Mouse (Mus musculus): Measurements from ENCODE around the gene Prkag2. TPM values are rescaled to one million over a fixed set of nuclear protein-coding genes. Genes with fewer than 3 reads are reported as not detected.

The Prkag2 gene
- polyA plus RNA-seq, 1 experiment from 2014 or later = 76.5 TPM

DNA sequence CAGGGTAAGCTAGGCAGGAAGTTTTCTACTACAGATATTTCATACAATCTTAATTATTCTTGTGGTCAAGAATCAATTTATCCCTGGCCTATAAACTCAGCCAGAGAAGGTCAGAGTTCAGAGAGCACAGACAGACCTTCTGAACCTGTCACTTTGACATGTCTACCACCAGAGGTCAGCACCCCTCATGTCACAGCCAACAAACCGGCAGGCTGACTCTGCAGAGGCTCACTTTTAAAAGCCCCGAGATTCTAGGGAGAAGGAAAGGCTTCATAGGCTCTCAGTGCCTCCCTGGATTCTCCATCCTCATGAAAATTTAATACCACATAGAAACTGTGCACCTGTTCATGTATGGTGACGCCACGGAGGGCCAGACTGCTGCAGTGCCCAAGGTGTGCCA, 197.6 kb downstream of the Prkag2 start:
- Histone ChIP-seq H3K9ac (no peak overlapping the region), H3K9me3 (no peaks in the 10 kb centered on the region), H3K36me3 (peaks cover 13% of the 10 kb centered on the region; the same call in 1 of the 2 replicates), H3K4me3 (no peak overlapping the region), H3K27me3 (no peaks in the 10 kb centered on the region), H3K27ac (replicated peaks) (no peak overlapping the region), H3K4me1 (replicated peaks) (peaks cover 26% of the 10 kb centered on the region), H3K4me2 (no peak overlapping the region)
- 23% methylated on average over 4 of the region's 4 CpGs for WGBS
- no peak for ATAC-seq (ENCODE audit: low read depth)

GRCm38 (mm10) chr5:24895606-24896005, 204.8 kb downstream of the Prkag2 start:
- no peaks in the 10 kb centered on the region for H3K36me3 ChIP-seq
- H3K4me2 ChIP-seq = no peak overlapping the region
- WGBS = 86% methylated on average over 4 of the region's 4 CpGs
- ATAC-seq (ENCODE audit: low read depth) = no peak
- H3K9ac ChIP-seq = no peak overlapping the region
- H3K9me3 ChIP-seq = no peaks in the 10 kb centered on the region
- H3K27me3 ChIP-seq = no peaks in the 10 kb centered on the region
- no peak overlapping the region for H3K27ac ChIP-seq (replicated peaks)
- H3K4me1 ChIP-seq (replicated peaks) = peaks cover 19% of the 10 kb centered on the region
- H3K4me3 ChIP-seq = no peak overlapping the region

DNA sequence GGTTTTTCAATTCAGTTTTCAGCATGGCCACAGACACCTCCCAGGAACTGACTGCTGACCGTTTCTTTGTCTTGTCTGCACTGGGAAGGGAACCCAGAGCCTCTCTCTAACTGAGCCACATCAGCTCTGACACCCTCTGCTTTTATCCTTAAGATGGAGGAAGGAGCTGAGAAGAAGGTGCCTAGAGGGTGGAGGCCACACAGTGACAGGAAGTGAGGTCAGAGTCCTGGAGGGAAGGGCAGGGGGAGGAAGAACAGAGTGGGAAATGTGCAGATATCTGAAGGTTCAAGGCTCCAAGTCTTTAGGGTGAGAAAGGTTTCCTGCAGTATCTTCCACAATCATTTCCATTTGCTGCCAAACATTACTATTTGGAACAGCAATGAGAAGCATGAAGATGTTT, 205.6 kb downstream of the Prkag2 start:
- H3K27ac ChIP-seq (replicated peaks) = no peak overlapping the region
- H3K4me1 ChIP-seq (replicated peaks) = peaks cover 19% of the 10 kb centered on the region
- no peak overlapping the region for H3K9ac ChIP-seq
- H3K27me3 ChIP-seq = no peaks in the 10 kb centered on the region
- no peak for ATAC-seq (ENCODE audit: low read depth)
- H3K4me2 ChIP-seq = no peak overlapping the region
- H3K9me3 ChIP-seq = no peaks in the 10 kb centered on the region
- no peaks in the 10 kb centered on the region for H3K36me3 ChIP-seq
- no peak overlapping the region for H3K4me3 ChIP-seq
- WGBS = 89% methylated on average over 1 of the region's 1 CpGs

GRCm38 (mm10) chr5:24892461-24892860, 208.0 kb downstream of the Prkag2 start:
- WGBS = 40% methylated on average over 11 of the region's 11 CpGs
- no peak for ATAC-seq (ENCODE audit: low read depth)
- no peak overlapping the region for H3K9ac ChIP-seq
- peaks cover 19% of the 10 kb centered on the region for H3K4me1 ChIP-seq (replicated peaks)
- H3K27ac ChIP-seq (replicated peaks) = no peak overlapping the region
- H3K27me3 ChIP-seq = no peaks in the 10 kb centered on the region
- H3K4me2 ChIP-seq = no peak overlapping the region
- H3K4me3 ChIP-seq = no peak overlapping the region
- H3K36me3 ChIP-seq = peaks cover 14% of the 10 kb centered on the region
- H3K9me3 ChIP-seq = no peaks in the 10 kb centered on the region

DNA sequence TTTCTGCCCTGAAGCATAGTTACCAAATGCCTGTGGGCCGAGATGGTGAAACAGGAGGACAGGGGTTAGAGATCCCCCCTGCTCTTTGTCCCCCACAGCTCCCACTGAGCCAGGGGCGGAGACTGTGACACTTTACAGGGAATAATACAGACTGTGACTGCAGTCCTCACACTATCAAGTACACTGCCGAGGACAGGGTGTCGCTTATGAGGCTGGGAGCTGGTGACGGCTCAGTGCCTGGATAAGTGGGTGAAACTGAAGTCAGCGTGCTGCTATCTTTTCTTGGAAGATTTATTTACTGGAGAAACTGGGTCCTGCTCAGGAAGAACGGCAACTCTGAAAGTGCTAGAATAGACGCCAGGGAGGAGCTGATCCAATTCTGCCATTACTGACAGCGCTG, 210.6 kb downstream of the Prkag2 start:
- no peaks in the 10 kb centered on the region for H3K27me3 ChIP-seq
- peaks cover 40% of the 10 kb centered on the region for H3K36me3 ChIP-seq
- no peak overlapping the region for H3K9ac ChIP-seq
- no peak overlapping the region for H3K27ac ChIP-seq (replicated peaks)
- 60% methylated on average over 9 of the region's 9 CpGs for WGBS
- no peak for ATAC-seq (ENCODE audit: low read depth)
- no peaks in the 10 kb centered on the region for H3K9me3 ChIP-seq
- H3K4me2 ChIP-seq = no peak overlapping the region
- no peak overlapping the region for H3K4me3 ChIP-seq
- H3K4me1 ChIP-seq (replicated peaks) = peaks cover 19% of the 10 kb centered on the region

DNA sequence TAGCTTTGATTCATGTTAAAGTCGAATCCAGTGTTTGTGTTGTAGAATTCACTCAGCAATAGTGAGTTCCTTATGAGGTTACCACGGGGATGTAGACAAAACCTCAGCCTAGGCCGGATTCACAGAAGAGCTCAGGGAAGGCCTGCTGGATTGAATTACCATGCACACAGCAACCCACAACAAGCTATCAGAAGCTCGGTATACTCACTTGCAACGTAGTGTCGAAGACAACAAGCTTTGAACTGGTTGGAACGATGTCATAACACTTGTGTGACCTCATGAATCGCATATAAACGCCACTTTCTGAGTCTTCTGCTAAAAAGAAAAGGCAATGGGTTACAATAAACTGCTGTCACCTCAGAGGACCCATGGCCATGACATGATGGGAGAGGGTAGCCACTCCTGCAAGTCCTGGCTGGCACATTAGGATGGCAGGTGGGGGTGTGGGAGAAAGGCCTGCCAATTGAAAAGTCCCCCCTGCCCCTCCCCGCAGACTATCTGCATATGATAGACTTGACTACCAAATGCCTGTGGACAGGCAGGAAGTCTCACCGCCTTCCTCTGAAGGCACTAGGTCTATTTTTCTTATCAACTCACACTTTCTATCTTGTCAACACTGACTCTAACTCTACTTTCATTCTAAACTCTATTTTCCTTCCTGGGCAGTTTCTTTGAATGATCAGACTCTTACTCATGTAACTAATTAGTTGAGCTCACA, 211.4 kb downstream of the Prkag2 start:
- ATAC-seq (ENCODE audit: low read depth) = no peak
- Histone ChIP-seq H3K36me3 (peaks cover 44% of the 10 kb centered on the region), H3K27me3 (no peaks in the 10 kb centered on the region), H3K27ac (replicated peaks) (no peak overlapping the region), H3K9me3 (no peaks in the 10 kb centered on the region), H3K4me1 (replicated peaks) (peaks cover 15% of the 10 kb centered on the region), H3K4me3 (no peak overlapping the region), H3K9ac (no peak overlapping the region), H3K4me2 (no peak overlapping the region)
- WGBS = 86% methylated on average over 11 of the region's 11 CpGs

DNA sequence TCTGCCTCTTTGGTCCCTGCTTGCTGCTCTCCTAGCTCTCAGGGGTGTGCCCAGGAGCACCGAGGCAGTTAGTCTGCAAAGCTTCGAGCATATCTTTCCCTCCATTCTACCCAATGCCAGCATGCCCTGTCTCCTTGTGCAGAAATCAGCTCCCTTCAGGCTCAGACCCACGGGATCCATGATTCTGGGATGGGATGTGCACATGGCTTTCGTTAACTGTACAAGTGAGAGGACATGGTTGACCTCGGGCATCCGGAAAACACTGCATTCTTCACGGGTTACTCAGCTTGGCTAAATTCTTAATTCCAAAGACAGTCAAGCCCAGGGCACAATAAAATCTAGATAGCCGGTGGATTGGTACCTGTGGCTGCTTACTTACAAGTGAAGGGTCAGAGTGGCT, 213.2 kb downstream of the Prkag2 start:
- H3K36me3 ChIP-seq = peaks cover 55% of the 10 kb centered on the region
- no peak for ATAC-seq (ENCODE audit: low read depth)

DNA sequence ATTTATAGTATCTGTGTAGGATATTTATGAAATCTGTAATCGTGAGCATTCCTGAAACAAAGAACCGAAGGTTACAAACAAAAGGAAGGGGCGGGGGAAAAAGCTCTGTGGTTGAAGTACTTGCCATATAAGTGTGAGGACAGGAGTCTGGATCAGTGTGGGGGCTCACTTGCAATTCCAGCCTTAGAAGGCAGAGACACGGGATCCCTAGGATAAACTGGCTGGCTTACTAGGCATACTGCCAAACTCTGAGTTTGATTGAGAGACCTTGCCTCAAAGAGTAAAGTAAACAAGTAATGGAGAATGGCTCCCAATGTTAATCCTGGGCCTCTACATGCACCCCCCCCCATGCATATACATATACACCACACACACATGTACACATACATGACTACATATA, 221.7 kb downstream of the Prkag2 start:
- peaks cover 75% of the 10 kb centered on the region for H3K36me3 ChIP-seq
- peaks cover 4% of the 10 kb centered on the region; the same call in 1 of the 2 replicates for H3K4me1 ChIP-seq (replicated peaks)
- H3K9me3 ChIP-seq = no peaks in the 10 kb centered on the region
- no peak overlapping the region for H3K9ac ChIP-seq
- WGBS = 83% methylated on average over 4 of the region's 4 CpGs
- no peak overlapping the region for H3K27ac ChIP-seq (replicated peaks)
- no peak overlapping the region for H3K4me2 ChIP-seq
- no peak for ATAC-seq (ENCODE audit: low read depth)
- no peaks in the 10 kb centered on the region for H3K27me3 ChIP-seq
- no peak overlapping the region for H3K4me3 ChIP-seq

More for the DNA sequence above, 213.2 kb downstream of the Prkag2 start:
- H3K27me3 ChIP-seq = no peaks in the 10 kb centered on the region
- no peaks in the 10 kb centered on the region for H3K9me3 ChIP-seq
- 95% methylated on average over 8 of the region's 8 CpGs for WGBS
- H3K4me1 ChIP-seq (replicated peaks) = peaks cover 4% of the 10 kb centered on the region
- H3K4me3 ChIP-seq = no peak overlapping the region
- H3K4me2 ChIP-seq = no peak overlapping the region
- no peak overlapping the region for H3K27ac ChIP-seq (replicated peaks)
- H3K9ac ChIP-seq = no peak overlapping the region

- H3K4me2 ChIP-seq = no peak overlapping the region
- WGBS = 69% methylated on average over 11 of the region's 11 CpGs
- no peak overlapping the region for H3K4me3 ChIP-seq
- ATAC-seq (ENCODE audit: low read depth) = no peak
- no peak overlapping the region for H3K9ac ChIP-seq
- H3K4me1 ChIP-seq (replicated peaks) = peaks cover 4% of the 10 kb centered on the region; the same call in 1 of the 2 replicates
- H3K27ac ChIP-seq (replicated peaks) = no peak overlapping the region
- peaks cover 77% of the 10 kb centered on the region for H3K36me3 ChIP-seq
- no peaks in the 10 kb centered on the region for H3K9me3 ChIP-seq
- H3K27me3 ChIP-seq = no peaks in the 10 kb centered on the region
Measured at GRCm38 (mm10) chr5:24877836-24878624, 222.4 kb downstream of the Prkag2 start.

- Histone ChIP-seq H3K9ac (no peak overlapping the region), H3K4me2 (no peak overlapping the region), H3K4me3 (no peak overlapping the region), H3K27me3 (no peaks in the 10 kb centered on the region), H3K9me3 (no peaks in the 10 kb centered on the region), H3K27ac (replicated peaks) (no peak overlapping the region), H3K36me3 (peaks cover 71% of the 10 kb centered on the region), H3K4me1 (replicated peaks) (peaks cover 4% of the 10 kb centered on the region; the same call in 1 of the 2 replicates)
- 93% methylated on average over 9 of the region's 9 CpGs for WGBS
- ATAC-seq (ENCODE audit: low read depth) = no peak
Measured at GRCm38 (mm10) chr5:24876653-24877052, 223.8 kb downstream of the Prkag2 start.

GRCm38 (mm10) chr5:24874111-24874510, 226.3 kb downstream of the Prkag2 start:
- peaks cover 69% of the 10 kb centered on the region for H3K36me3 ChIP-seq
- H3K4me1 ChIP-seq (replicated peaks) = peaks cover 4% of the 10 kb centered on the region; the same call in 1 of the 2 replicates
- no peak for ATAC-seq (ENCODE audit: low read depth)
- no peaks in the 10 kb centered on the region for H3K9me3 ChIP-seq
- WGBS = 84% methylated on average over 4 of the region's 4 CpGs
- H3K4me3 ChIP-seq = no peak overlapping the region
- H3K27ac ChIP-seq (replicated peaks) = no peak overlapping the region
- H3K4me2 ChIP-seq = no peak overlapping the region
- H3K27me3 ChIP-seq = no peaks in the 10 kb centered on the region
- no peak overlapping the region for H3K9ac ChIP-seq

DNA sequence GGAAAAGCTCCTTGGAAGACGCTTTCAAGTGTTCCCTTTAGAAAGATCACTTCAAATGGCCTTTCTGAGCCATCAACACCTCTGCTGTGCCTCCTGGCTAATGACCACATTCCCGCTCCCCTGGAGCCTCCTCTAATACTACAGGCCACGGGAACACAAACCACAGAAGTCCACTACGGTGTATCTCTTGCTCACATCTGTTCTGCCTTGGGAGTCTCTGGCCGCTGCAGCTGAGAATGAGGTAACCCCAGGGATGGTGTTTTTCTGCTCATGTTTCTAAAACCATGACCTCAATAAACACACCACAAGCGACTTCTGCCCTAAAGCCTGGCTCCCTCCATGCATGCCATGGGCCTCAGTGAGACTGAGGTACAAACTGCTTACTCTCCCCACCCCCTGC, 227.2 kb downstream of the Prkag2 start:
- Histone ChIP-seq H3K27me3 (no peaks in the 10 kb centered on the region), H3K36me3 (peaks cover 67% of the 10 kb centered on the region), H3K4me3 (no peak overlapping the region), H3K9ac (no peak overlapping the region), H3K4me1 (replicated peaks) (peaks cover 2% of the 10 kb centered on the region; the same call in 1 of the 2 replicates), H3K4me2 (no peak overlapping the region), H3K27ac (replicated peaks) (no peak overlapping the region), H3K9me3 (no peaks in the 10 kb centered on the region)
- WGBS = 71% methylated on average over 6 of the region's 6 CpGs
- no peak for ATAC-seq (ENCODE audit: low read depth)

Measured in neural tube, embryonic 13.5 days (tissue).